Mouse (Mus musculus): ENCODE data around the gene Cbfa2t2. TPM values are rescaled to one million over a fixed set of nuclear protein-coding genes. Genes with fewer than 3 reads are reported as not detected.
A peak's percentile ranks its signal among the peaks of the same experiment; 100 is the strongest.

Cbfa2t2 gene
- polyA plus RNA-seq, 1 experiment from 2014 or later, result 7.8 TPM

DNA sequence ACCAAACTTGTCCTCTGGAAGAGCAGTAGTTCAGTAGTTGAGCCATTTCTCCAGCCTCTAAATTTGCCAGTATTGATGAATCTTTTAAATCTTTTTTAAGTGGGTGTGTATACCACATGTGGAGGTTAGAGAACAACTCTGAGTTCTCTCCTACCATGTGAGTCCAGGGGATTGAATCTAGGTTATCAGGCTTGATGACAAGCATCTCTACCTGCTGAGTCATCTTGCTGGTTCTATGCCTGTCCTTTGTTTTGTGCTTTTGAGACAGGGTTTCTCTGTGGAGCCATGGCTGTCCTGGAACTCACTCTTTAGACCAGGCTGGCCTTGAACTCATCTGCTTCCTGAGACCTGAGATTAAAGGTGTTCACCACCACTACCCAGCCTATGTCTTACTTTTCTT lies 12.4 kb downstream of the Cbfa2t2 start:
- Histone ChIP-seq H3K36me3 (ENCODE audit: control insufficient read depth, insufficient read depth) (no peaks in the 10 kb centered on the region), H3K9ac (ENCODE audit: low read depth, low read length) (no peak overlapping the region), H3K27me3 (replicated peaks; ENCODE audit: control insufficient read depth, insufficient read depth, low read length) (no peaks in the 10 kb centered on the region), H3K9me3 (ENCODE audit: control insufficient read depth) (no peaks in the 10 kb centered on the region), H3K27ac (ENCODE audit: low read depth, low read length) (no peak overlapping the region), H3K4me3 (ENCODE audit: low read depth, low read length) (no peak overlapping the region), H3K4me2 (replicated peaks; ENCODE audit: low read depth) (no peak overlapping the region), H3K4me1 (replicated peaks; ENCODE audit: control insufficient read depth, insufficient read depth, low read length) (no peaks in the 10 kb centered on the region)
- TF ChIP-seq CTCF (IDR thresholded peaks at IDR 0.05; ENCODE audit: low read depth), result no peak
- ATAC-seq, result no peak

DNA sequence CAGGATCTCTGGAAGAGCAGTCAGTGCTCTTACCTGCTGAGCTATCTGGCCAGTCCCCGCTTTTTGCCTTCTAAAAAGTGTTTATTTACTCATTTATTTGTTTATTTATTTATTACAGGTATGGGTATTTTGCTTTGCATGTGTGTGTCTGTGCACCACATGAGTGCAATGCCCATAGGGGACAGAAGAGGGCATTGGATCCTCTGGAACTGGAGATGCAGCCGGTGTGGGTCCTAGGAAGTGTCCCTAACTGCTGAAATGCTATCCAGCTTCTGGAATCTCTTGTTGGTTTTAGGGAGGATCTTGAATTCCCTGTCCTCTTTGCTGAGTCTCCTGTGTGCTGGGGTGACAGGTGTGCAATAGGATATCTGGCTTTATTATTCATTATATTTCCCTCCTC lies 16.7 kb downstream of the Cbfa2t2 start:
- no peak overlapping the region for H3K27ac ChIP-seq (ENCODE audit: low read depth, low read length)
- H3K9me3 ChIP-seq (ENCODE audit: control insufficient read depth), result no peaks in the 10 kb centered on the region
- peak; percentile 50 for TF ChIP-seq CTCF (IDR thresholded peaks at IDR 0.05; ENCODE audit: low read depth)
- 0 out of 2 replicates have a peak, but pooled peaks cover 3% of the 10 kb centered on the region for H3K4me1 ChIP-seq (replicated peaks; ENCODE audit: control insufficient read depth, insufficient read depth, low read length)
- ATAC-seq, result no peak
- no peaks in the 10 kb centered on the region for H3K27me3 ChIP-seq (replicated peaks; ENCODE audit: control insufficient read depth, insufficient read depth, low read length)
- H3K4me2 ChIP-seq (replicated peaks; ENCODE audit: low read depth), result no peak overlapping the region
- no peak overlapping the region for H3K4me3 ChIP-seq (ENCODE audit: low read depth, low read length)
- WGBS, result 88% methylated on average over 2 of the region's 2 CpGs
- H3K9ac ChIP-seq (ENCODE audit: low read depth, low read length), result no peak overlapping the region
- no peaks in the 10 kb centered on the region for H3K36me3 ChIP-seq (ENCODE audit: control insufficient read depth, insufficient read depth)

DNA sequence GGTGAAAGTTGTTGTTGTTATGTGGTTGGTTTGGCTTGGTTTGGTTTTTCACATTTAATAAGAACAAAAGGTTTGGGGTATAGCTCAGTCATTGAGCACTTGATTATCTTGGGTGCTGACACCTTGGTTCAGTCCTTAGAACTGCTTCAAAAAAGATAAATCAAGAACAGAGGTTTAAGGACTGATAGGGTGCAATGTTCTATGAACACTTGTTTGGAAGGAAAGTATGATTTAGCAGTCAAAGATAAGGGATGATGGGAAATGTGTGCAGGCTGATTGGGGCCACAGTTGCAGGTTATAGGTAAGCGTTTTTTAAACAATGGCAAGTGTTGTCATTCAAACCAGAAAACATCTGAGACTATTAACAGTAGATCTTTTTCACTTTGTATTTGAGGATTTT lies 17.8 kb downstream of the Cbfa2t2 start:
- H3K9me3 ChIP-seq (ENCODE audit: control insufficient read depth), result no peaks in the 10 kb centered on the region
- H3K27me3 ChIP-seq (replicated peaks; ENCODE audit: control insufficient read depth, insufficient read depth, low read length), result no peaks in the 10 kb centered on the region
- H3K27ac ChIP-seq (ENCODE audit: low read depth, low read length), result no peak overlapping the region
- H3K4me3 ChIP-seq (ENCODE audit: low read depth, low read length), result no peak overlapping the region
- no peak overlapping the region for H3K4me2 ChIP-seq (replicated peaks; ENCODE audit: low read depth)
- no peak for ATAC-seq
- H3K4me1 ChIP-seq (replicated peaks; ENCODE audit: control insufficient read depth, insufficient read depth, low read length), result 0 out of 2 replicates have a peak, but pooled peaks cover 3% of the 10 kb centered on the region
- no peak overlapping the region for H3K9ac ChIP-seq (ENCODE audit: low read depth, low read length)
- no peak for TF ChIP-seq CTCF (IDR thresholded peaks at IDR 0.05; ENCODE audit: low read depth)
- WGBS, result 60% methylated on average over 1 of the region's 1 CpGs
- H3K36me3 ChIP-seq (ENCODE audit: control insufficient read depth, insufficient read depth), result no peaks in the 10 kb centered on the region

DNA sequence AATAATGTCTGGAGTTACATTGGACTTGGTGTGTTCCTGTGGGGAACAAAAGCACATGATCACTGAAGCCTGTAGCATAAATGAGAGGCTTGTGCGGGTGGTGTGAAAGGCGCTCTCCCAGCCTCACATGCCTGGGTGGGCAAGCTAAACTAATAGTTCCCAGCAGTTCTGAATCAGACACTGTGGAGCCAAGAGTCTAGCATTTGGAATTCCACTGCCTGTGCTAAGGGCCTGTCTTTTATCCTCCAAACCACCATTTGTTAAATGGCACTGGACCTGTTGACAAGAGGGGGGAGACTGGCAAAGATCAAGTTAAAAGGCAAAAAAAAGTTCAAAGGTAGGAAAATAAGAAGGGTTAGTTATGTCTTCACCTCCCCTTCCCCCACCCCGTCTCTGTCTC lies 18.3 kb downstream of the Cbfa2t2 start:
- 71% methylated on average over 3 of the region's 3 CpGs for WGBS
- Histone ChIP-seq H3K36me3 (ENCODE audit: control insufficient read depth, insufficient read depth) (no peaks in the 10 kb centered on the region), H3K9ac (ENCODE audit: low read depth, low read length) (no peak overlapping the region), H3K4me1 (replicated peaks; ENCODE audit: control insufficient read depth, insufficient read depth, low read length) (0 out of 2 replicates have a peak, but pooled peaks cover 3% of the 10 kb centered on the region), H3K27ac (ENCODE audit: low read depth, low read length) (no peak overlapping the region), H3K9me3 (ENCODE audit: control insufficient read depth) (no peaks in the 10 kb centered on the region), H3K4me3 (ENCODE audit: low read depth, low read length) (no peak overlapping the region), H3K4me2 (replicated peaks; ENCODE audit: low read depth) (no peak overlapping the region), H3K27me3 (replicated peaks; ENCODE audit: control insufficient read depth, insufficient read depth, low read length) (no peaks in the 10 kb centered on the region)
- no peak for TF ChIP-seq CTCF (IDR thresholded peaks at IDR 0.05; ENCODE audit: low read depth)
- ATAC-seq, result no peak

DNA sequence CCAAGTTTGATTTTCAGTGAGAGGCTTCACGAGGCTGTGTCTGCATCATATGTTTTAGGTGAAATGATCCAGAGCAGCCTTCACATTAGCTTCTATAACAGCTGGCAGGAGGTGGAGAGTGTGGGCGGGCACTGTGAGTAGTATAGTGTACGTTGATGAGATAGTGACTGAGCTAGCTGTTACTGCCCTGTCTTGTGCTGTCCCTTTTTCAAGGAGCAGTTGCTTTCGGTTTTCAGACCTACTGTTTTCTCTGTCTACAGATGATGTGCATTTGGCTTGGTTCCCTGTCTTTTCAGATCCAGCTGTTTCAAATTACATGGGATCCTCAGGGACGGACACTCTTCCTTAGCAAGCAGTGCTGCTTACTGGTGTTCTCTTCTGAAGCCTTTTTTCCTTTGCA lies 19.5 kb downstream of the Cbfa2t2 start:
- H3K27me3 ChIP-seq (replicated peaks; ENCODE audit: control insufficient read depth, insufficient read depth, low read length), result no peaks in the 10 kb centered on the region
- no peak overlapping the region for H3K4me3 ChIP-seq (ENCODE audit: low read depth, low read length)
- no peak for TF ChIP-seq CTCF (IDR thresholded peaks at IDR 0.05; ENCODE audit: low read depth)
- H3K9ac ChIP-seq (ENCODE audit: low read depth, low read length), result no peak overlapping the region
- H3K4me1 ChIP-seq (replicated peaks; ENCODE audit: control insufficient read depth, insufficient read depth, low read length), result 0 out of 2 replicates have a peak, but pooled peaks cover 3% of the 10 kb centered on the region
- no peaks in the 10 kb centered on the region for H3K36me3 ChIP-seq (ENCODE audit: control insufficient read depth, insufficient read depth)
- WGBS, result 47% methylated on average over 5 of the region's 5 CpGs
- H3K27ac ChIP-seq (ENCODE audit: low read depth, low read length), result peak overlapping the region; percentile 62
- peak overlapping the region; percentile 27; the same call in 1 of the 2 replicates for H3K4me2 ChIP-seq (replicated peaks; ENCODE audit: low read depth)
- H3K9me3 ChIP-seq (ENCODE audit: control insufficient read depth), result no peaks in the 10 kb centered on the region
- no peak for ATAC-seq

DNA sequence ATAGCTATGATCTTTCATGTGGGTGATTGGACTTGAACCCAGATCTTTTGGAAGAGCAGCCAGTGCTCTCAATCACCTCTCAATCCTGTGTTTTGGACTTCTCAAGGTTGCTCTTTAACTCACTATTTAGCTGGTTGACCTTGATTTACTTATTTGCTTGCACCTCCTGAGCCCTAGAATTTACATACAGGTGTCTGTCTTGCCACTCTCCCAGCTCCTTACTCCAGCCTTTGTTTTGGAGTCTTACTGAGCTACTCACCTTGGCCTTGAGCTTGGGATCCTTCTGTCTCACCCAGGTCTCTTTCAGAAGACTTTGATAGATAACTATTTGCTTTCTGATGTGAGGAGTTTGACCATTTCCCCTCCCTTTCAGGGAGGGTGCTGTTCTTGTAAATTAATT lies 20.3 kb downstream of the Cbfa2t2 start:
- no peak overlapping the region for H3K4me2 ChIP-seq (replicated peaks; ENCODE audit: low read depth)
- no peak for ATAC-seq
- H3K36me3 ChIP-seq (ENCODE audit: control insufficient read depth, insufficient read depth), result no peaks in the 10 kb centered on the region
- H3K4me3 ChIP-seq (ENCODE audit: low read depth, low read length), result no peak overlapping the region
- no peaks in the 10 kb centered on the region for H3K27me3 ChIP-seq (replicated peaks; ENCODE audit: control insufficient read depth, insufficient read depth, low read length)
- no peaks in the 10 kb centered on the region for H3K9me3 ChIP-seq (ENCODE audit: control insufficient read depth)
- H3K27ac ChIP-seq (ENCODE audit: low read depth, low read length), result no peak overlapping the region
- no peak for TF ChIP-seq CTCF (IDR thresholded peaks at IDR 0.05; ENCODE audit: low read depth)
- H3K4me1 ChIP-seq (replicated peaks; ENCODE audit: control insufficient read depth, insufficient read depth, low read length), result 0 out of 2 replicates have a peak, but pooled peaks cover 3% of the 10 kb centered on the region
- H3K9ac ChIP-seq (ENCODE audit: low read depth, low read length), result no peak overlapping the region

DNA sequence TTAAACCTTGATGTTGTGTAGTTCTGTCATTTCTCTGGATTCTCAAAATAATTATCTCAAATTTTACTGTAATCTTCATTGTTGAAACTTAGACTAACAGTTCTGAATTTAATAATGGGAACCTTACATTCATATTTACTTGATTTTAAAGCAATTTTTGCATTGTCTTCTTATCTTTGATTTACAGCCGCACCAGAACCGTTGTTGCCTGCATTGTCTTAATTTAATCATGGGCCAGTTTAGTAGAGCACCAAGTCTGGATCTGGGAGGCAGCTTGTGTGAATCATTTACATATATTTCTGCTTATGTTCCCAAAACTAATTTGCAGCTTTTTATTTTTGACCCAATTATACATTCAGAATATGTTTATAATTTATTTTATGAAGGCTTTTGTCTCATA lies 23.0 kb downstream of the Cbfa2t2 start:
- no peak for ATAC-seq
- WGBS, result 46% methylated on average over 2 of the region's 2 CpGs
- no peak for TF ChIP-seq CTCF (IDR thresholded peaks at IDR 0.05; ENCODE audit: low read depth)

More for the DNA sequence above, 23.0 kb downstream of the Cbfa2t2 start:
- no peak overlapping the region for H3K9ac ChIP-seq (ENCODE audit: low read depth, low read length)
- no peaks in the 10 kb centered on the region for H3K36me3 ChIP-seq (ENCODE audit: control insufficient read depth, insufficient read depth)
- H3K27ac ChIP-seq (ENCODE audit: low read depth, low read length), result no peak overlapping the region
- no peak overlapping the region for H3K4me3 ChIP-seq (ENCODE audit: low read depth, low read length)
- no peak overlapping the region for H3K4me2 ChIP-seq (replicated peaks; ENCODE audit: low read depth)
- H3K4me1 ChIP-seq (replicated peaks; ENCODE audit: control insufficient read depth, insufficient read depth, low read length), result 0 out of 2 replicates have a peak, but pooled peaks cover 3% of the 10 kb centered on the region
- H3K9me3 ChIP-seq (ENCODE audit: control insufficient read depth), result no peaks in the 10 kb centered on the region
- no peaks in the 10 kb centered on the region for H3K27me3 ChIP-seq (replicated peaks; ENCODE audit: control insufficient read depth, insufficient read depth, low read length)

All from intestine, postnatal 0 days (tissue).